Mouse (Mus musculus) urinary bladder, postnatal 0 days (tissue): ENCODE data around the gene Apoc1. TPM values are rescaled to one million over a fixed set of nuclear protein-coding genes. Genes with fewer than 3 reads are reported as not detected.

Source experiments
- polyA plus RNA-seq: library from polyadenylated mRNA; unstranded; fragments of >200 nt; fragmentation: Nextera tagmentation; extraction: Ambion mirVana; gene quantifications from 2 replicates; pipeline ENCODE4 v1.2.1, GENCODE M21; 2015

Apoc1 gene
- polyA plus RNA-seq = 54.6 and 118 TPM in 2 replicates

GRCm38 (mm10) chr7:19691873-19692865, at the start of gene Apoc1:
TSS of gene Apoc1 (minus strand) at chr7:19692660.

GRCm38 (mm10) chr7:19715239-19716054, 23.0 kb upstream of the Apoc1 start, which contains the start of gene Tomm40:
TSS of gene Tomm40 (minus strand) at chr7:19715438.

DNA sequence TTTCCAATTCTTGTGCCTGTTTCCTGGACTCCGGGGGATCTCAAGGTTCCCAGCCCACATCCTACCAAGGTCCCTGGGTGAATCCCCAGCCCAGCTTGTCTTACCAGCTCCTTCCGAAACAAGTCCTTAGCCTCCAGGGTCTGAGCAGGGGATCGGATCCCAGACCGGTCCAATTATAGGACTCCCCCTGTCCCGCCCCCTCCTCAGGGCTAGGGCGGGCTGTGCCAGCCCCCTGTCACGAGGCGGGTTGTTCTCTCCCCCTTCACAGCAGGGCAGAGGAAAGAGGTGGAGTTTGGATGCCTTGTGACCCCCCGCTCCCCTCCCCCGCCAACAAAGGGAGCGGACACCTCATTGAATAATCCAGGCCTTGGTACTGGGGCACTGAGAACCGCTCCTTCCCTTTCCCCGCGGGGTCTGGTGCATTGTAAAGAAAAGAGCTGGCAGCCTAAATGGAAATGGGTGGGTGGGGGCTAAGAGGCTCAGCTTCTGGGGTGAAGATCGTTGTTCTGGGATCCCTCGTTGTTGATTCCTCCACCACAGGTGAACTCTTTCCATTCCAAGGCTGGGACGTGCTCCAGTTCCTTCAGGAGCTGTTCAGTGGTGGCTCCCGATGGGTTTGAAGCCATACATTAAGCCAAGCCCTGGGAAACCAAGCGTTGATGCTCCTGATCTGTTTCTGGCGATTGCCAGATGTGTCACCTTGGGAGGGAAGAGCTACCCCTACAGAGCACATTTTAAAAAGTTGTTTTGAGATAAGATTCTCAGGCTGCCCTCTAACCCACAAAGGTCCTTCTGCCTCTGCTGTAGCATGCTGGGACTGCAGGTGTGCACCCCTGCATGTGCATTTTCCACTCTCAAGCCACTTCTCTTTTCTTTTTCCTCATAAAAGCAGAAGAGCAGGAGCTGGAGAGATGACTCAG, 6.7 kb upstream of the Apoc1 start, which contains the start of gene Apoe:
Gene Apoe (minus strand): TSS at position 282 of the 920 bp plus-strand sequence.

GRCm38 (mm10) chr7:19681202-19681694, 11.2 kb downstream of the Apoc1 start, which contains the start of the genes Gm44805 and Apoc4:
TSS of gene Gm44805 (minus strand) at chr7:19681423.
TSS of gene Apoc4 (minus strand) at chr7:19681479.

DNA sequence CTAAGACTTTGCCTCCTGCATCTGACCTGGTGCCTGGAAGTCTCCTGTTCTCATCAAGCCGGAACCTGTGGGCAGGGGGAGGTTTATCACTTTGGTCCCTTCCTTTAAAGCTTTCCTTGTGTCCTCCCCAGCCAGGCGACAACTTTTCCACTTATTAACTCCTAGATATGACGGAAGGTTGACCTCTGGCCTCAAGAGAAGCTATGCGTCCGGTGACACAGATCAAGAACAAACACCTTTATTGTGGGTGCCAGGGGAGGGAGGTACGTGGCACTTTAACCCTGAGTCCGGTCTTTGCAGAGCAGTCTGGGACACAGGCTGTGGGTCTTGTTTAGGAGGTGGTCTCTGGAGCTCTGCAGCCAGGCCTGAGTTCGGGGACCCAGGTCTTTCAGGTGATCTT, 14.6 kb downstream of the Apoc1 start, which contains the start of gene Apoc2:
Gene Apoc2 (minus strand): TSS at position 70 of the 400 bp plus-strand sequence.

DNA sequence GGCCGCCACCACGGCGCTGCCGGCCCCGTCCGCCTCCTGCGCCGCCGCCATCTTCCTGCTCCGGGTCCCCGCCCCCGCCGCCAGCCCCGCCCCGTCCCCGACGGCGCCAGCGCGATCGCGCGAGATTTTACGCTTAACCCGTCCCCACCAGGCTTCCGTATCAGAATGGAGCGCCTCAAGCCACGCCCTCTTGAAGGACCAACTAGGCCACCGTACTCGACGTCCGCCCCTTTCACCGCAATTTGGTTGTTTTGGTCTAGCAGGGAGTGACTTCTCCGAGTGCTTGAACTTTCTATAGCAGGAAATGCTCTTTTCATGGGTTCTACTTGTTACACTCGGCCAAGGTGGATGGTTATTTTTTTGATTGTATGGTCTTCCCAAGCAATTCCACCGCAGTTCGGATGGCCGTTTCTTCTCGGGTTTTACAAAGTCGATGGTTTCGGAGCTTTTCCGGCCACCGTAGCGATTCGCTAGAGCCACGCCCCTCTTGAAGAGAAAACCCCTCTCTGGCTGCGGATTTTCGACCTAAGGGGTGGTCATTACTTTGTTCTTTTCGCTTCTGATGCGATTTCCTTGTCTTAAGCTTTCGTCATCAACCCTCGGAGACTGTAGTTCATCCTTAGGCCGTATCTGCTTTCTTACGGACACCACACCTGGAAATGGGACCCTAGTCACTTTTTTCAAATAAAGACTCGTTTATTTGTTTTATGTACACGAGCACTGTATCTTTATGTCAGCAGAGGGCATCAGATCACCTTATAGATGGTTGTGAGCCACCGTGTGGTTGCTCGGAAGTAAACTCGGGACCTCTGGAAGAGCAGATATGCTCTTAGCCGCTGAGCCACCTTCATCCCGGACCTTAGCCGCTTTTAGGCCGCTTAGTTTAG, 27.3 kb downstream of the Apoc1 start, which contains the start of gene Clptm1:
Gene Clptm1 (minus strand): TSS at position 79 of the 887 bp plus-strand sequence.

Other genes with a start within 250 kb of the Apoc1 start
- gene Mark4, start 233.8 kb downstream of the Apoc1 start, polyA plus RNA-seq = 3.7 and 4.3 TPM in 2 replicates
- 0.29 and 0.47 TPM in 2 replicates for gene Exoc3l2, start 229.3 kb downstream of the Apoc1 start, polyA plus RNA-seq
- 1.5 and 2.0 TPM in 2 replicates for gene Bloc1s3, start 184.3 kb downstream of the Apoc1 start, polyA plus RNA-seq
- 82.5 and 88.1 TPM in 2 replicates for gene Trappc6a, start 184.3 kb downstream of the Apoc1 start, polyA plus RNA-seq
- gene Nkpd1, start 174.8 kb downstream of the Apoc1 start, polyA plus RNA-seq = 0.27 and 0.49 TPM in 2 replicates
- gene Ppp1r37, start 129.6 kb downstream of the Apoc1 start, polyA plus RNA-seq = 16.1 and 16.9 TPM in 2 replicates
- gene Zfp296, start 115.4 kb downstream of the Apoc1 start, polyA plus RNA-seq = 1.2 and 1.4 TPM in 2 replicates
- 152 and 153 TPM in 2 replicates for gene Gemin7, start 115.1 kb downstream of the Apoc1 start, polyA plus RNA-seq
- 21.5 and 24.3 TPM in 2 replicates for gene Clasrp, start 88.2 kb downstream of the Apoc1 start, polyA plus RNA-seq
- gene Relb, start 63.2 kb downstream of the Apoc1 start, polyA plus RNA-seq = 19.2 TPM in 2 replicates
- gene Clptm1, start 27.6 kb downstream of the Apoc1 start, polyA plus RNA-seq = 49.8 and 51.7 TPM in 2 replicates
- 4.0 and 26.9 TPM in 2 replicates for gene Apoc2, start 14.7 kb downstream of the Apoc1 start, polyA plus RNA-seq
- not detected in 2 replicates for gene Gm44805, start 11.2 kb downstream of the Apoc1 start, polyA plus RNA-seq
- 2.9 and 3.0 TPM in 2 replicates for gene Apoc4, start 11.2 kb downstream of the Apoc1 start, polyA plus RNA-seq
- gene Apoe, start 6.5 kb upstream of the Apoc1 start, polyA plus RNA-seq = 475 and 2,164 TPM in 2 replicates
- 77.1 and 79.8 TPM in 2 replicates for gene Tomm40, start 22.8 kb upstream of the Apoc1 start, polyA plus RNA-seq
- gene Nectin2, start 57.8 kb upstream of the Apoc1 start, polyA plus RNA-seq = 55.1 and 55.3 TPM in 2 replicates
- gene Bcam, start 78.4 kb upstream of the Apoc1 start, polyA plus RNA-seq = 135 and 139 TPM in 2 replicates
- gene Cblc, start 104.1 kb upstream of the Apoc1 start, polyA plus RNA-seq = 16.4 and 17.5 TPM in 2 replicates
- gene Bcl3, start 130.1 kb upstream of the Apoc1 start, polyA plus RNA-seq = 8.0 and 8.4 TPM in 2 replicates
- not detected in 2 replicates for gene Gm19345, start 159.3 kb upstream of the Apoc1 start, polyA plus RNA-seq
- not detected in 2 replicates for gene Ceacam16, start 168.6 kb upstream of the Apoc1 start, polyA plus RNA-seq
- gene Ceacam19, start 195.3 kb upstream of the Apoc1 start, polyA plus RNA-seq = 3.4 and 4.0 TPM in 2 replicates
- gene Pvr, start 228.5 kb upstream of the Apoc1 start, polyA plus RNA-seq = 13.9 and 14.1 TPM in 2 replicates